Mouse (Mus musculus) midbrain, embryonic 16.5 days (tissue): ENCODE measurements around the gene Gpc6. TPM values are rescaled to one million over a fixed set of nuclear protein-coding genes. Genes with fewer than 3 reads are reported as not detected.

Experiments
- ATAC-seq: fragments of 200-750 bp; cut with Nextera tagmentation; 2 replicates; pipeline ENCODE4 v1.8.0; 2017; ENCODE audit warnings: moderate TSS enrichment
- H3K27ac ChIP-seq: fragments of 300-500 bp; sonication (generic); 2 replicates; pipeline ENCODE4 v1.5.1; 2014; ENCODE audit warnings: mild to moderate bottlenecking, low read length, mixed read lengths
- H3K27me3 ChIP-seq: fragments of 300-500 bp; sonication (generic); 2 replicates; pipeline ENCODE4 v1.6.1; 2014; ENCODE audit warnings: low read depth, low read length, mixed read lengths; ENCODE audit not compliant: control insufficient read depth, insufficient read depth
- H3K36me3 ChIP-seq: fragments of 300-500 bp; sonication (generic); 2 replicates; pipeline ENCODE4 v1.6.1; 2014; ENCODE audit warnings: mild to moderate bottlenecking, low read length, moderate library complexity, mixed read lengths; ENCODE audit not compliant: control insufficient read depth, insufficient read depth
- H3K4me1 ChIP-seq: fragments of 300-500 bp; sonication (generic); 2 replicates; pipeline ENCODE4 v1.6.1; 2014; ENCODE audit warnings: mild to moderate bottlenecking, low read length, mixed read lengths; ENCODE audit not compliant: control insufficient read depth, insufficient read depth
- H3K4me2 ChIP-seq: fragments of 300-500 bp; sonication (generic); 2 replicates; pipeline ENCODE4 v1.6.1; 2014; ENCODE audit warnings: mild to moderate bottlenecking, low read length, mixed read lengths
- H3K4me3 ChIP-seq: fragments of 300-500 bp; sonication (generic); 2 replicates; pipeline ENCODE4 v1.5.1; 2014; ENCODE audit warnings: low read depth, mild to moderate bottlenecking, low read length, moderate library complexity, mixed read lengths
- H3K9ac ChIP-seq: fragments of 300-500 bp; sonication (generic); 2 replicates; pipeline ENCODE4 v1.6.1; 2014; ENCODE audit warnings: low read depth, low read length, mixed read lengths
- H3K9me3 ChIP-seq: fragments of 300-500 bp; sonication (generic); replicated peaks from 2 replicates; pipeline ENCODE4 v1.6.1; 2014; ENCODE audit warnings: mild to moderate bottlenecking, low read length, mixed read lengths; ENCODE audit not compliant: control insufficient read depth, poor library complexity, severe bottlenecking
- WGBS: fragments of 180-500 bp; shearing (Covaris S2); extraction: QIAGEN DNeasy Blood & Tissue Kit; methylation state at CpG from one replicate; pipeline ENCODE4 v1.1.7; 2014; 5-methylcytosine and 5-hydroxymethylcytosine counted together
- polyA plus RNA-seq: library from polyadenylated mRNA; unstranded; fragments of >200 nt; fragmentation: Nextera tagmentation; extraction: Ambion mirVana; gene quantifications from 2 replicates; pipeline ENCODE4 v1.2.1, GENCODE M21; 2015

Gpc6 gene
- polyA plus RNA-seq, 1 experiment from 2014 or later = 19.7 TPM

DNA sequence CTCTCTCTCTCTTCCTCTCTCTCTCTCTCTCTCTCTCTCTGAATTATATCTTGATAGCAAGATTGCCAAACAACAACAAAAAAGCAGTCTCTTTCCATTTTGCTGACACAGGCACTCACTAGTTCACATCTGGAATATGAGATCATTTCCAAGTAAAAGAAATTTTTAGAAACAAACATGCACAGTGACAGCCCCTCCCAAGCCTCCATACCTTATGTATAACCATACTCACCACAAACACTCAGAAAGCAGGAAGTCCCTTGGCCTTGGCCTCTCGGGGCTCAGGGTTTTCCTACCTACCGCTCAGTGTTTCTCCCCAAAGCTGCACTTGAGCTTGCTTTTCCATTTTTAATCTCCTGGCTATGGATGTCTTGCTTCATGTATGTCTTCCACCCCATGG is 52.1 kb downstream of the Gpc6 start:
- Histone ChIP-seq H3K9me3 (no peaks in the 10 kb centered on the region), H3K27ac (no peak overlapping the region), H3K9ac (no peak overlapping the region), H3K4me3 (no peak overlapping the region), H3K36me3 (no peaks in the 10 kb centered on the region), H3K27me3 (no peaks in the 10 kb centered on the region), H3K4me1 (no peaks in the 10 kb centered on the region), H3K4me2 (no peak overlapping the region)
- WGBS = 93% methylated on average over 2 of the region's 2 CpGs
- no peak for ATAC-seq

DNA sequence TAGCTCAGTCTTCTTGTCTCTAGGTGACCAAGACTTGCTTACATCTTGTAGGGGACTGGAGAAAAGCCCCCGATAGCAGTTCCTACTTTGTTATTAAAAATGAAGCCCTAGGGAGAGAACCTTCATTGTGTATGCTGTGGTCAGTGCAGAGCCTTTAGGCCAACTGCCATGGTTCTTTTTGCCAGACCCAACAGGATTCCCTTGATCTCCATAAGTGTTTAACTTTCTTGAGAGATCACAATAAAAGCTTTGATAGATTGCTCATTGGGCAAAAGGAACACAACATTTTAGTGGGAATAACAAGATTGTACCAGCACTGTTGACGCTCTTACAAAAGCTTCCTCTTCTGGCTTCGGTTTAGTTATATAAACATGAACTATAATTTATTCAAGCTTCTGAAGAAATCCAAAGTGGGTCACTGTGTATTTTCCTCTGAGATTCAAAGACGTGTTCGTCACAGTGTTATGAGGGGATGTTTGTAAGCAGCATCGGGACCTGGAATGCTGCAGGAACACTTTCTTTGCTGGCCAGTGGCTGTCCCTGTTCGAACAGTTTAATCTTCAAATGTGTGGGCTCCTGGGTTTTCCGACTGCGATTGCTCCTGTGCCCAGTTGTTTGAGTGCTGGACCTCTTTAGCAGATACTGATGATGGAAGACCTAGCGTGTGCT is 54.7 kb downstream of the Gpc6 start:
- no peak overlapping the region for H3K4me2 ChIP-seq
- H3K9ac ChIP-seq = no peak overlapping the region
- no peak overlapping the region for H3K27ac ChIP-seq
- no peak overlapping the region for H3K4me3 ChIP-seq
- no peaks in the 10 kb centered on the region for H3K27me3 ChIP-seq
- H3K9me3 ChIP-seq = no peaks in the 10 kb centered on the region
- no peak for ATAC-seq
- no peaks in the 10 kb centered on the region for H3K4me1 ChIP-seq
- H3K36me3 ChIP-seq = no peaks in the 10 kb centered on the region
- WGBS = 80% methylated on average over 10 of the region's 10 CpGs

DNA sequence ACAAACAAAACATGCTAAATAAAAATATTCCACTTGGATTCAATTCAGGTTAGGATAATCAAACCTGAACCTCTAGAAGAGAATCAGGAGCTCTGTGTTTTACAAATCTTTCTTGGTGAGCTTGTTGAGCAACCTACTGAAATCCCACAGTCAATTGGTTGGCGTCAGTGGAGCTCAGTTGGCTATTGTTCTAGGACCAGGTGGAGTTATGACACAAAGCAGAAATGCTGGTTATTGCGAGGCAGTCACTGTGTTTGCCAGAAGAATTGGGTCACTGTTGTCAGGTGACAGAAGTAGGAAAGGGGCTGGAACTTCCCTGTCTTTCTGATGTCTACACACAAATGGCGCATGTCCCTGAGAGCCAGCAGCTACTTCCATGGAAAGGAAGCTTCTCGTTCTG is 56.6 kb downstream of the Gpc6 start:
- Histone ChIP-seq H3K27ac (no peak overlapping the region), H3K9me3 (no peaks in the 10 kb centered on the region), H3K27me3 (no peaks in the 10 kb centered on the region), H3K4me2 (no peak overlapping the region), H3K9ac (no peak overlapping the region), H3K4me1 (no peaks in the 10 kb centered on the region), H3K36me3 (no peaks in the 10 kb centered on the region), H3K4me3 (no peak overlapping the region)
- ATAC-seq = no peak
- 91% methylated on average over 4 of the region's 4 CpGs for WGBS

DNA sequence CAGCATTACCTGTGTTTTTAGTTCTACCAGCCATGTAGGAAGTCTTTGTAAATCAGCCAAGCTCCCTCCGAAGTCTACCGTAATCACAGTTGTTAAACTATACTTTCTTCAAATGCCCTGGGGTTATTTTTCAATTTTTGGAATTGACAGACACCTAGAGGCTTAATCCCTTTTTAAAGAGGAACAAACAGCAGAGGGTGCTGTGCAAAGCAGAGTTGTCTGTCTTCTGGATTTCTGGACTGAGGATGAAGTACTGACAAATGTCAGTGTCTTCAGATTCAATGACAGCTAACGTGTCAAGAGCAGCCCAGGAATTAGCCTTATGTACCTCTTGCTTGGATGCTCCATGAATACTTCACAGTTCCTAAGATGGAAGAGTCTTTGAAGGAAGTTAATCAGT is 62.2 kb downstream of the Gpc6 start:
- H3K27ac ChIP-seq = no peak overlapping the region
- no peak overlapping the region for H3K4me2 ChIP-seq
- no peaks in the 10 kb centered on the region for H3K27me3 ChIP-seq
- H3K4me1 ChIP-seq = no peaks in the 10 kb centered on the region
- 79% methylated on average over 3 of the region's 3 CpGs for WGBS
- ATAC-seq = no peak
- no peak overlapping the region for H3K4me3 ChIP-seq
- H3K9ac ChIP-seq = no peak overlapping the region
- H3K36me3 ChIP-seq = peaks cover 2% of the 10 kb centered on the region; the same call in 1 of the 2 replicates
- H3K9me3 ChIP-seq = peaks cover 5% of the 10 kb centered on the region; the same call in 1 of the 2 replicates

DNA sequence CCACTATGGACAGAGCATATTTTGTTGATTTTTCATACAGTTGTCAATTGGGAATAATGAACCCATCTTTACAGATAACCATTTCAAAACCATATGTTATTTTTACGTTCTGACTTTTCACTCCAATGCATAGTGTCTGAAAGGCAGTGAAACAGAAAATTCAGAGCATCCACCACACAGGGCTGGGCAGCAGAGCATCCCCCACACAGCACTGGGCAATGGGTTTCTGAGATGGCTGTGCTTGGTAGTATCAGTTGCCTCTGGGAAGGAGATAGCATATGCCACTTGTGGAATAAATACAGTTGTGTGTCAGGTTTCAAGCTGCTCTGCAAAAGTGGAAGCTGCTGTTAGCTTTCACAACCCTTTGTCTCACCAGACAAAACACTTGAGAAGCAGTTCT is 75.3 kb downstream of the Gpc6 start:
- ATAC-seq = no peak
- WGBS = 83% methylated on average over 1 of the region's 1 CpGs
- no peak overlapping the region for H3K4me3 ChIP-seq
- no peaks in the 10 kb centered on the region for H3K36me3 ChIP-seq
- no peaks in the 10 kb centered on the region for H3K27me3 ChIP-seq
- no peak overlapping the region for H3K27ac ChIP-seq
- no peak overlapping the region for H3K9ac ChIP-seq
- no peaks in the 10 kb centered on the region for H3K4me1 ChIP-seq
- no peak overlapping the region for H3K4me2 ChIP-seq
- H3K9me3 ChIP-seq = no peaks in the 10 kb centered on the region

DNA sequence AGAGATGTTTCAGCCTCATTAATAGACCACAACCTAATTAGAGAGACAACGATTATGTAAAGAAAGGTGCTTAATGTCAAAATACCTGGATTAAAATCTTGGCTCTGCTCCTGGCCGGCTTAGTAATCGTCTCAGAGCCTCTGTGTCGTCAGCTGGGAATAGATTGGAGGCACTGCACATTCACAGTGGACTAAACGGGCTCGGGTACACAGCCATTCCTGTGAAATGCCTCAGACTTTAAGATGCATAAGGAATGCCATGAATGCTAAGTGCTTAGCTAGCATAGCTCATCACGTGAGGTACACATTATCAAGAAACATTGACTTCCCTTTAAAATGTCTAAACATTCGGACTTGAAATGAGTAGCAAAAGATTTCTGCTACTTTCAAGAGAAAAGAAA is 77.2 kb downstream of the Gpc6 start:
- Histone ChIP-seq H3K4me1 (no peaks in the 10 kb centered on the region), H3K4me2 (no peak overlapping the region), H3K27me3 (no peaks in the 10 kb centered on the region), H3K9me3 (no peaks in the 10 kb centered on the region), H3K9ac (no peak overlapping the region), H3K36me3 (no peaks in the 10 kb centered on the region), H3K4me3 (no peak overlapping the region), H3K27ac (no peak overlapping the region)
- 49% methylated on average over 8 of the region's 8 CpGs for WGBS
- no peak for ATAC-seq

DNA sequence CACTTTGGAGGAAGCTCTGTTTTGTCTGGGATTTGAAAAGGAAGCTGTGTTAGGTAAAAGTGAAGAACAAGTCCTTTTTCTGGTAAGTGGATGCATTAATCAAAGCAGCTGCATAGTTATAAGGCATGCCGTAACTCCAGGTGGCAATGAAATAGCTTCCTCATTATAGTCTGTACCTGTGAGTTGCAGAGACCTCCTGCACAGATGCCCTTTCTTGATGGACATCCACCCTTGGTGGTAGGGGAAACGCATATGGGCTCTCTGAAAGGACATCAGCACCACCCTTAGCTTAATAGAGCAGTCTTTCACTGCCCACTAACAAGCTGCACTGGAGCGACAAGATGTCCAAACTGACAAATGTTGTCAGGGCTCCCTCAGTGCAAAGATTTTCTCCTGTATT is 83.7 kb downstream of the Gpc6 start:
- H3K9ac ChIP-seq = no peak overlapping the region
- H3K36me3 ChIP-seq = no peaks in the 10 kb centered on the region
- no peak for ATAC-seq
- H3K4me2 ChIP-seq = no peak overlapping the region
- no peaks in the 10 kb centered on the region for H3K4me1 ChIP-seq
- no peak overlapping the region for H3K4me3 ChIP-seq
- 71% methylated on average over 3 of the region's 3 CpGs for WGBS
- H3K27ac ChIP-seq = no peak overlapping the region
- H3K9me3 ChIP-seq = no peaks in the 10 kb centered on the region; the same call in 1 of the 2 replicates
- H3K27me3 ChIP-seq = no peaks in the 10 kb centered on the region

DNA sequence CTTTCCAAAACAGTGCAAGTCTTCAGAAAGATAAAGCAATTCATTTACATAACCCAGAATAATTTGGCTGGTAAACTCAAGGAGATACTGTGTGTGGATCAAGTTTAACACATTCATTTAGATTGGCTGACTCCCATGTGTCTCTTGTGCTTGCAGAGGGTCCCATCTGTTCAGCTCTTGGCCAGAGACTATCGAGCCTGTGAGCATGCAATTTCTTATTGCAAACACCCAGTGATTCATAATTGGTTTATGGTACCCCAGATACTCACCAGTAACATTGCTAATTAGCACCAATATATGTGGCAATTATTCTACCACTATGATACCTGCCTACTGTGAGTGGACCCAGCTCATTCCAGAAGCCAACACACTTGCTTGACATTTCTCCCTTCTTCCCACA is 87.9 kb downstream of the Gpc6 start:
- WGBS = 75% methylated on average over 1 of the region's 1 CpGs
- Histone ChIP-seq H3K36me3 (no peaks in the 10 kb centered on the region), H3K4me2 (no peak overlapping the region), H3K27me3 (no peaks in the 10 kb centered on the region), H3K9me3 (no peaks in the 10 kb centered on the region), H3K4me3 (no peak overlapping the region), H3K27ac (no peak overlapping the region), H3K9ac (no peak overlapping the region), H3K4me1 (0 out of 2 replicates have a peak, but pooled peaks cover 2% of the 10 kb centered on the region)
- no peak for ATAC-seq

DNA sequence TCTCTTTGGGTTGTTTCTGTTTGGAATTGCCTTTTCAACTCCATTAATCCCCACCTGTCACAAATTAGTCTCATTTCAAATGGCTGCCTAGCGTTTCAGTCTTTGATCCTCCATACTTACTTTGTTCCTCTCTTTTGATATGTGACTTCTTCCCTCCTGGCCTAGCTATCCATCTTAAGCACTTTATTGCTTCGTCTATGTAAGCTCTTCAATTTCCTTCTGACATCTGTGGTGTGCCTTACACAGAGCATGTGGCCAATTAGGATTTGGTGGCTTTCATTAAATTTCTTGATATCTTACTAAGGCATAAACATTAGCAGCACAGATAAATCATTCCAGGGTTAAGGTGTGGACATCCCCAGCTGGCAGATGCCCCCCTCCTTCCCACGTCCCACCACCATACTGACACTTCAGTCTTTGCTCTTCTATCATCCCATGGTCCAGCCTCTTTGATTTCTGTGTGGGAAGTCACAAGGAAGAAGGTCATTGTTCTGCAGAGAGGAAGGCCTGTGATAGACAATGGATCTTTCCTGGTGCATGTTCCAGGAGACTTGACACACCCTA is 88.5 kb downstream of the Gpc6 start:
- 33% methylated on average over 3 of the region's 3 CpGs for WGBS
- no peak overlapping the region for H3K4me2 ChIP-seq
- no peak overlapping the region for H3K4me3 ChIP-seq
- no peaks in the 10 kb centered on the region for H3K9me3 ChIP-seq
- no peaks in the 10 kb centered on the region for H3K36me3 ChIP-seq
- no peak for ATAC-seq
- no peak overlapping the region for H3K9ac ChIP-seq
- no peaks in the 10 kb centered on the region for H3K27me3 ChIP-seq
- no peak overlapping the region for H3K27ac ChIP-seq
- H3K4me1 ChIP-seq = peaks cover 4% of the 10 kb centered on the region
